Mouse (Mus musculus): Measurements from ENCODE around the gene Notch2. TPM values are rescaled to one million over a fixed set of nuclear protein-coding genes. Genes with fewer than 3 reads are reported as not detected.
"Not testable (repeated sequence)": the region's sequence is repeated elsewhere in the genome, so short reads cannot be mapped to it uniquely, and the experiment has no call there.

Gene Notch2
- polyA plus RNA-seq, 1 experiment, result 5.1 TPM

DNA sequence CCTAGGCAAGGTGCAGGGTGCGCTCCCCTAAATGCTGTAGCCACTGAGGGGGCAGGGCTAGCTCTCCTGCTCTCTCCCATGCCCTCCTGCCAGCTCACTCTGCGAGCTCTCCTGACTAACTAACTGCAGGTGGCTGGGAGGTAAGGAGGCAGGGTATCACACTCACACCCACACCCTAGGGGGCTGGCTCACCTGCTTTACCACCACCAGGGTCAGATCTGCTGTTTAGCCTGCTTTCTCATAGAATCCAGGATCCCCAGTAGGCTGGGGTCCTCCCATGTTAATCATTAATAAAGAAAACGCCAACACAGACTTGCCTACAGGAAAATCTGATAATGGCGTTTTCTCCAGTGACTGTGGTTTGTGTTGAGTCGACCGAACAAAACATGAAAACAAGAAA, 106.0 kb downstream of the Notch2 start:
- no peak for DNase-seq (ENCODE audit: low read depth, low spot score)
- WGBS, result 70% methylated on average over 6 of the region's 6 CpGs

- WGBS, result 81% methylated on average over 6 of the region's 6 CpGs
Observed at GRCm38 (mm10) chr3:98120884-98121283, 107.6 kb downstream of the Notch2 start.

DNA sequence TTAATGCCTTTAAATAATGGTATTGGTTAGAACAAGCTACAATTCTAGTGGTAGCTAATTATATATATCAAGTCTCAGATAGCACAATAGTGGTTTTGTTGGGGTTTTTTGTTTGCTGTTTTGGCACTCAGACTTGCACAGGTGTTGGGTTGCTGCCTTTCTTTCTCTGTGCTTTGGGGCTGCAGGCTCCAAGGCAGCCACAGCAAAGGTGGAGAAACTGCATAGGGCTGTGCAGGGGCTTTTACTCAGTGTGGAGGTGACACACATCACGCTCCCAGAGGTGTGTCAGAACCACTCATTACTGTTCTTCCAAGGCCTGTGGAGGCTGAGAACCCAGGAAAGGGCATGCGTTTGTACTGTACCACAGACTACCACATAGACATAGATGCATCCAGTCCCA, 114.4 kb downstream of the Notch2 start:
- DNase-seq (ENCODE audit: low read depth, low spot score), result no peak
- WGBS, result 98% methylated on average over 2 of the region's 2 CpGs

More at GRCm38 (mm10) chr3:98120884-98121283, 107.6 kb downstream of the Notch2 start:
- no peak for DNase-seq (ENCODE audit: low read depth, low spot score)

DNA sequence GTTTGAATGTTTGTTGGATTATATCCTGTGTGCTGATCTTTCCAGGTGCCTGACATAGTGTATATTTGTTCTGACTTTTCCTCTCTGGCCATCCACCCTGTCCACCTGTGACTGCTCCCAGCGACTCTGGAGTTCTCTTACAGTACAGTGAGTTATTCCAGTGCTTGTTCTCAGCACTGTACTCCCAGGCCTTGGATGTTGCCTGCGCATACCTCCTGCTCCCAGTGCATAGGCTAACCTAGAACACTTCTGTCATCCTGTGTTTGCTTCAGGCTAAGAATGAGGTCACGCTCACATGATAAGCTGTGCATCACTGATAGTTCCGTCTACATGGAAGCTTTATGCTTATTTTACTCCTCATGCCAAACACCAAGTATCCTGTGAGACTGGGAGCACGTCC, 115.4 kb downstream of the Notch2 start:
- 77% methylated on average over 5 of the region's 5 CpGs for WGBS
- no peak for DNase-seq (ENCODE audit: low read depth, low spot score)

DNA sequence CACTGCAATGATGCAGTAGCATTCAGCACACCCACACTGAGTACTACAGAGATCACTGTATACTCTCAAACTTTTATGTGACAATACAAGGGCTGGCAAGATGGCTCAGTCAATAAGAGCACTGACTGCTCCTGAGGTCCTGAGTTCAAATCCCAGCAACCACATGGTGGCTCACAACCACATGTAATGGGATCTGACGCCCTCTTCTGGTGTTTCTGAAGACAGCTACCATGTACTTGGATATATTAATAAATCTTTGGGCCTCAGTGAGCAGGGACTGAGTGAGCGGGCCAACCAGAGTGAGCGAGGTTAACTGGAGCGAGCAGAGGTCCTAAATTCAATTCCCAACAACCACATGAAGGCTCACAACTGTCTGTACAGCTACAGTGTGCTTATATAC, 118.8 kb downstream of the Notch2 start:
- not testable (repeated sequence) for DNase-seq (ENCODE audit: low read depth, low spot score)
- WGBS, result 92% methylated on average over 4 of the region's 4 CpGs

- no peak for DNase-seq (ENCODE audit: low read depth, low spot score)
- WGBS, result 95% methylated on average over 8 of the region's 8 CpGs
Observed at GRCm38 (mm10) chr3:98132636-98133035, 119.3 kb downstream of the Notch2 start.

DNA sequence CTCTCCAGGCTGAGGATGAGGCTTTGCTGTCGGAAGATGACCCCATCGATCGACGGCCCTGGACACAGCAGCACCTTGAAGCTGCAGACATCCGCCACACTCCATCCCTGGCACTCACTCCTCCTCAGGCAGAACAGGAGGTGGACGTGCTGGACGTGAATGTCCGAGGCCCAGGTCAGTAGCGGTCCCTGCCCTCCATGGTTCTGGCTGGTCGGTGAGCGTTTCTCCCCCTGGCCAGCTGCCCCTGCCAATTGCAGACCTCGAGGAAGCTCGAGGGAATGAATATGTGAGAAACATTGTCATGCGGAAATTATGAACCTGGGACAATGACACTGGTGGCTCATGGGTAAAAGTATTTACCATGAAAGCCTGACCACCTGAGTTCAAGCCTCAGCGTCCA, 128.1 kb downstream of the Notch2 start:
- 96% methylated on average over 15 of the region's 15 CpGs for WGBS
- DNase-seq (ENCODE audit: low read depth, low spot score), result no peak

- WGBS, result 95% methylated on average over 13 of the region's 13 CpGs
Observed at GRCm38 (mm10) chr3:98142862-98143261, 129.5 kb downstream of the Notch2 start.

GRCm38 (mm10) chr3:98145204-98145603, 131.9 kb downstream of the Notch2 start:
- WGBS, result 77% methylated on average over 10 of the region's 10 CpGs
- DNase-seq (ENCODE audit: low read depth, low spot score), result no peak

More at GRCm38 (mm10) chr3:98142862-98143261, 129.5 kb downstream of the Notch2 start:
- DNase-seq (ENCODE audit: low read depth, low spot score), result no peak

DNA sequence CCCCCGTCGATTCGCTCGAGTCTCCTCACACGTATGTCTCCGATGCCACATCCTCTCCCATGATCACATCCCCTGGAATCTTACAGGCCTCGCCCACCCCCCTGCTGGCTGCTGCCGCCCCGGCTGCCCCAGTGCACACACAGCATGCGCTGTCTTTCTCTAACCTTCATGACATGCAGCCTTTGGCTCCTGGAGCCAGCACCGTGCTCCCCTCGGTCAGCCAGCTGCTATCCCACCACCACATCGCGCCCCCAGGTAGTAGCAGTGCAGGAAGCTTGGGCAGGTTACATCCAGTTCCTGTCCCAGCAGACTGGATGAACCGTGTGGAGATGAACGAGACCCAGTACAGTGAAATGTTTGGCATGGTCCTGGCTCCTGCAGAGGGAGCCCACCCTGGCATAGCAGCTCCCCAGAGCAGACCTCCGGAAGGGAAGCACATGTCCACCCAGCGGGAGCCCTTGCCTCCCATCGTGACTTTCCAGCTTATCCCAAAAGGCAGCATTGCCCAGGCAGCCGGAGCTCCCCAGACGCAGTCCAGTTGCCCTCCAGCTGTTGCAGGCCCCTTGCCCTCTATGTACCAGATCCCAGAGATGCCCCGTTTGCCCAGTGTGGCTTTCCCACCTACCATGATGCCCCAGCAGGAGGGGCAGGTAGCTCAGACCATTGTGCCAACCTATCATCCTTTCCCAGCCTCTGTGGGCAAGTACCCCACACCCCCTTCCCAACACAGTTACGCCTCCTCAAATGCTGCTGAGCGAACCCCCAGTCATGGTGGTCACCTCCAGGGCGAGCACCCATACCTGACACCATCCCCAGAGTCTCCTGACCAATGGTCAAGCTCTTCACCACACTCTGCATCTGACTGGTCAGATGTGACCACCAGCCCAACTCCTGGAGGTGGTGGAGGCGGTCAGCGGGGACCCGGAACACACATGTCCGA, 133.4 kb downstream of the Notch2 start:
- DNase-seq (ENCODE audit: low read depth, low spot score), result no peak
- WGBS, result 95% methylated on average over 29 of the region's 29 CpGs

- WGBS, result 92% methylated on average over 14 of the region's 14 CpGs
- DNase-seq (ENCODE audit: low read depth, low spot score), result no peak
Observed at GRCm38 (mm10) chr3:98147706-98148105, 134.4 kb downstream of the Notch2 start.

DNA sequence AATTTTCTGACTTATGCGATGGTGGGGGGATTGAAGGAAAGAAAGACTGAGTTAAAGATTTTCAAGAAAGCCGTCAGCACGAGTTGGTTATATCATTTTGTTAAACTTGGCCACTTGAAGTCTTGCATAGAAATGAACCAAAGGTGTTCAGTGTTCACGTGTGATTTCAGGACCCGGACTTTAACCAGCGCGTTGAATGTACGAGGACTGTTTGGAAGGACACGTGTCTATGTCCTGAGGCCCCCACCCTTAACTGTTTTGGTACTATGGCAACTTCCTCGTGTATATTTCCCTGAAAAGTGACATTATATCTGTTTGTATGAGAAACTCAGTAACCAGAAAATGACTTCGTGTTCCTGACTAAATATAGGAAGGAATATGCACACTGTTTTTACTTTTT, 136.6 kb downstream of the Notch2 start:
- DNase-seq (ENCODE audit: low read depth, low spot score), result no peak
- 74% methylated on average over 11 of the region's 11 CpGs for WGBS

- 81% methylated on average over 10 of the region's 10 CpGs for WGBS
- no peak for DNase-seq (ENCODE audit: low read depth, low spot score)
Observed at GRCm38 (mm10) chr3:98151016-98151415, 137.7 kb downstream of the Notch2 start.

DNA sequence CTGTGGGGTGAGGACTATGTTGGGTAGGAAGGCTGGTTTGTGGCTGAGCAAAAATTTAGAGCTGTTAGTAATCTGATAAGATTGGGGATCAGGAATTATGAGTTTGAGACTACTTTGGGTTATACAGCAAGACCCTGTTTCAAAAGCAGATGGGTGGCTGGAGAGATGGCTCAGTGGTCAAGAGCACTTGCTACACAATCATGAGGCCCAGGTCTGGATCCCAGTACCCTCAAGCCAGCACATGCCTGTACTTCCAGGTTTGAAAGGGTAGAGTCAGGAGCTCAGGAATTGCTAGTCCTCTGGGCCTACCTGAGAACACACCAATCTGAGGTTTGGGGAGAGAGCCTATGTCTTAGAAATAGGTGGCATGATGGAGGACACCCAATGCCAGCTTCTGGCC, 140.1 kb downstream of the Notch2 start:
- no peak for DNase-seq (ENCODE audit: low read depth, low spot score)

DNA sequence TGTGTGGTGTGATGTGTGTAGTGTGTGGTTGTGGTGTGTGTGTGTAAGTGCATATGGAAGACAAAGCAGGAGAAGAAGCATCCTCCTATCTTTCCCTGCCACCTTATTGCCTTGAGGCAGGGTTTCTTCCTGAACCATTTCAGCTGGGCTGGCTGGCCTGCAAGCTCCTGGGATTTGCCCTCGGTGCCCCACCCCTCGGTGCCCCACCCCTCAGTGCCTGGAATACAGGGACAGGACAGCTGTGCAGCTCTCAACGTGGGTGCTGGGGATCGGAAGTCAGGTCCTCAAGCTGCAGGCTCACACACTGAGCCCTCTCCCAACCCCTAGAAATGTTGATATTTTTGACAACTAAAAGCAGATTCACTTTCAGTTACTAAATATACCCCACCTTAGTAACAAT, 142.8 kb downstream of the Notch2 start:
- no peak for DNase-seq (ENCODE audit: low read depth, low spot score)
- whole genome bisulfite sequencing, result 22% methylated on average over 4 of the region's 4 CpGs

GRCm38 (mm10) chr3:98157073-98157472, 143.7 kb downstream of the Notch2 start:
- 51% methylated on average over 2 of the region's 2 CpGs for WGBS
- DNase-seq (ENCODE audit: low read depth, low spot score), result no peak

- 36% methylated on average over 2 of the region's 2 CpGs for WGBS
- DNase-seq (ENCODE audit: low read depth, low spot score), result no peak
Observed at GRCm38 (mm10) chr3:98157585-98157984, 144.3 kb downstream of the Notch2 start.

GRCm38 (mm10) chr3:98158646-98159045, 145.3 kb downstream of the Notch2 start:
- 79% methylated on average over 4 of the region's 4 CpGs for WGBS
- DNase-seq (ENCODE audit: low read depth, low spot score), result no peak

DNA sequence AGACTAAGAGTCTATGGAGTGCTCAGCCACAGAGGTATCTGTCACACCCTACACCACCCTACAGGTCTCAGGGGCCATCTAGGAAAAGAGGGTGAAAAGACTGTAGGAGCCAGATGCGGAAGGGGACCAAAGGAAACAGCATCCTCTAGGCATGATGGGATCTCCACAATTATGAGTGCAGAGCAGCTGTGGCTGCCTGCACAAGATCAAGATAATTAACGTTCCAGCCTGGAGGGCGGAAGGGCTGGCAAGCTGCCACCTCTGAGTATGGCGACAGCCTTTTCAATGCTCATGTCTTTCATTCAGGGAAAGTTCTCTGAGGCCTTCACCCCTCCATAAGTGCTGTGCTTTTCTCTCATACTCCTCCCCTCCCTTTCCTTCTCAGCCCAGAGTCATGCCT, 146.0 kb downstream of the Notch2 start:
- DNase-seq (ENCODE audit: low read depth, low spot score), result no peak

GRCm38 (mm10) chr3:98160330-98160729, 147.0 kb downstream of the Notch2 start, which contains the start of gene Adam30:
Adam30 (plus strand) TSS chr3:98160630.
- 86% methylated on average over 17 of the region's 17 CpGs for WGBS

More for the DNA sequence above, 146.0 kb downstream of the Notch2 start:
- 36% methylated on average over 4 of the region's 4 CpGs for WGBS

DNA sequence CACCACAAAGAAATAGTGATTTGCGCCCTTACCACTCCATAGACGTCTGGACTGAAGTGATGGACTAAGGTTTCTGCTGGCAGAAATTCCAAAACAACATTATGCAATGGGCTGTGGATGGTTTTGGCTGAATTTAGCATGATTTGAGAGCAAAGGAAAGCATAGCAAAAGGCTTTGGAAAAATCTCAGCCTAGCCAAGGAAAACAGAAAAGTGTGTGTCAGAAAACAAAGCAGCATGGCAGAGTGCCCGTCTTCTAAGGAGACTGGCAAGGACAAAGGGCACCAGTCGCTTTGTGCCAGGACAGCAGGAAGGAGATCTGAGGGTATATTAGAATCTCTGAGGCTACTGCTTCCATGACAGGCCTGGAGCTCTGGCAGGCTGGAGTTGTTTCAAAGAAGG, 165.0 kb downstream of the Notch2 start:
- WGBS, result 49% methylated on average over 4 of the region's 4 CpGs

More at GRCm38 (mm10) chr3:98160330-98160729, 147.0 kb downstream of the Notch2 start, which contains the start of gene Adam30:
- no peak for DNase-seq (ENCODE audit: low read depth, low spot score)

More for the DNA sequence above, 165.0 kb downstream of the Notch2 start:
- DNase-seq (ENCODE audit: low read depth, low spot score), result no peak
